Mouse (Mus musculus): ENCODE measurements around the gene Ano4. TPM values are rescaled to one million over a fixed set of nuclear protein-coding genes. Genes with fewer than 3 reads are reported as not detected.
A peak's percentile ranks its signal among the peaks of the same experiment; 100 is the strongest.

Ano4 gene
- total and polyA plus RNA-seq, 2 experiments: 0.09 TPM; not detected in 1

- peaks cover 3% of the 10 kb centered on the region; the same call in 1 of the 2 replicates for H3K27me3 ChIP-seq (ENCODE audit: control insufficient read depth, insufficient read depth, low read length)
- DNase-seq (ENCODE audit: extremely low read depth, low read depth, low spot score): no peak
- no peaks in the 10 kb centered on the region for H3K79me2 ChIP-seq (ENCODE audit: control insufficient read depth, insufficient read depth, low read length)
- no peaks in the 10 kb centered on the region for H3K36me3 ChIP-seq (ENCODE audit: control insufficient read depth, insufficient read depth, low read length)
- H3K9ac ChIP-seq (ENCODE audit: low read depth, low read length): no peak overlapping the region
- 12% methylated on average over 17 of the region's 17 CpGs for WGBS
- no peaks in the 10 kb centered on the region for H3K4me1 ChIP-seq (ENCODE audit: control insufficient read depth, insufficient read depth, low read length)
- no peak overlapping the region for H3K27ac ChIP-seq (replicated peaks; ENCODE audit: insufficient read depth, low read depth, low read length)
- TF ChIP-seq CTCF (IDR thresholded peaks at IDR 0.05; ENCODE audit: low read depth, low read length): no peak
- TF ChIP-seq POLR2A (IDR thresholded peaks at IDR 0.05; ENCODE audit: extremely low read depth, insufficient read depth, low read length): no peak
- no peak overlapping the region for H3K4me3 ChIP-seq (ENCODE audit: insufficient read depth, low read depth, low read length)
Observed at GRCm38 (mm10) chr10:89256762-89257456, 87.7 kb downstream of the Ano4 start.

- Histone ChIP-seq H3K4me3 (ENCODE audit: insufficient read depth, low read depth, low read length) (no peak overlapping the region), H3K27ac (replicated peaks; ENCODE audit: insufficient read depth, low read depth, low read length) (no peak overlapping the region), H3K27me3 (ENCODE audit: control insufficient read depth, insufficient read depth, low read length) (peaks cover 3% of the 10 kb centered on the region; the same call in 1 of the 2 replicates), H3K79me2 (ENCODE audit: control insufficient read depth, insufficient read depth, low read length) (no peaks in the 10 kb centered on the region), H3K36me3 (ENCODE audit: control insufficient read depth, insufficient read depth, low read length) (no peaks in the 10 kb centered on the region), H3K9ac (ENCODE audit: low read depth, low read length) (no peak overlapping the region), H3K4me1 (ENCODE audit: control insufficient read depth, insufficient read depth, low read length) (no peaks in the 10 kb centered on the region)
- 72% methylated on average over 5 of the region's 5 CpGs for WGBS
- DNase-seq (ENCODE audit: extremely low read depth, low read depth, low spot score): no peak
- TF ChIP-seq POLR2A (IDR thresholded peaks at IDR 0.05; ENCODE audit: extremely low read depth, insufficient read depth, low read length) (no peak), CTCF (IDR thresholded peaks at IDR 0.05; ENCODE audit: low read depth, low read length) (no peak)
Observed at GRCm38 (mm10) chr10:89254765-89255164, 89.8 kb downstream of the Ano4 start.

- no peak overlapping the region for H3K27ac ChIP-seq (replicated peaks; ENCODE audit: insufficient read depth, low read depth, low read length)
- TF ChIP-seq POLR2A (IDR thresholded peaks at IDR 0.05; ENCODE audit: extremely low read depth, insufficient read depth, low read length) (no peak), CTCF (IDR thresholded peaks at IDR 0.05; ENCODE audit: low read depth, low read length) (no peak)
- H3K4me3 ChIP-seq (ENCODE audit: insufficient read depth, low read depth, low read length): no peak overlapping the region
- H3K27me3 ChIP-seq (ENCODE audit: control insufficient read depth, insufficient read depth, low read length): peaks cover 3% of the 10 kb centered on the region; the same call in 1 of the 2 replicates
- no peaks in the 10 kb centered on the region for H3K4me1 ChIP-seq (ENCODE audit: control insufficient read depth, insufficient read depth, low read length)
- H3K9ac ChIP-seq (ENCODE audit: low read depth, low read length): no peak overlapping the region
- no peak for DNase-seq (ENCODE audit: extremely low read depth, low read depth, low spot score)
- no peaks in the 10 kb centered on the region for H3K79me2 ChIP-seq (ENCODE audit: control insufficient read depth, insufficient read depth, low read length)
- H3K36me3 ChIP-seq (ENCODE audit: control insufficient read depth, insufficient read depth, low read length): no peaks in the 10 kb centered on the region
- WGBS: 81% methylated on average over 3 of the region's 3 CpGs
Observed at GRCm38 (mm10) chr10:89253799-89254198, 90.8 kb downstream of the Ano4 start.

DNA sequence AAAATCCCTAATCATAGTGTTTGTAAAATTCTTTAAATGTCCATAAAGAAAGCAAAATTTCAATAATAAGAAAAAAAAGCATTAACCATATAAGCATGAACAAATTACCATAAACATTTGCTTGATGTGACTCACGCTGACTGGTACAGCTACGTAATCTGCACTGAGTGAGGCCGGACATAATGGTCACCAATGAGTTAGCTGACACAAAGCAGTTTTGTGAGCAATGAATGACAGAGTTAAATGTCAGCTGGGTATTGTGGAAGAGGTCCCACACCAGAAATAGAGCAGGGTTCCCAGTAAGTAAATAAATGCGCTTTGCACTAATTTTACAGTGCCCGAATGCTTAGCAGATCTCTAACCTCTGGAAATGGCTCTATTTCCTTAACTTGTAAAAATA, 91.9 kb downstream of the Ano4 start:
- H3K4me1 ChIP-seq (ENCODE audit: control insufficient read depth, insufficient read depth, low read length): no peaks in the 10 kb centered on the region
- H3K36me3 ChIP-seq (ENCODE audit: control insufficient read depth, insufficient read depth, low read length): no peaks in the 10 kb centered on the region
- WGBS: 91% methylated on average over 5 of the region's 5 CpGs
- no peak for TF ChIP-seq POLR2A (IDR thresholded peaks at IDR 0.05; ENCODE audit: extremely low read depth, insufficient read depth, low read length)
- TF ChIP-seq CTCF (IDR thresholded peaks at IDR 0.05; ENCODE audit: low read depth, low read length): no peak
- H3K27me3 ChIP-seq (ENCODE audit: control insufficient read depth, insufficient read depth, low read length): 0 out of 2 replicates have a peak, but pooled peaks cover under 1% of the 10 kb centered on the region
- DNase-seq (ENCODE audit: extremely low read depth, low read depth, low spot score): no peak
- H3K4me3 ChIP-seq (ENCODE audit: insufficient read depth, low read depth, low read length): no peak overlapping the region
- H3K79me2 ChIP-seq (ENCODE audit: control insufficient read depth, insufficient read depth, low read length): no peaks in the 10 kb centered on the region
- H3K27ac ChIP-seq (replicated peaks; ENCODE audit: insufficient read depth, low read depth, low read length): no peak overlapping the region
- no peak overlapping the region for H3K9ac ChIP-seq (ENCODE audit: low read depth, low read length)

- H3K9ac ChIP-seq (ENCODE audit: low read depth, low read length): no peak overlapping the region
- DNase-seq (ENCODE audit: extremely low read depth, low read depth, low spot score): no peak
- no peak overlapping the region for H3K4me3 ChIP-seq (ENCODE audit: insufficient read depth, low read depth, low read length)
- H3K36me3 ChIP-seq (ENCODE audit: control insufficient read depth, insufficient read depth, low read length): no peaks in the 10 kb centered on the region
- no peaks in the 10 kb centered on the region for H3K27me3 ChIP-seq (ENCODE audit: control insufficient read depth, insufficient read depth, low read length)
- 86% methylated on average over 1 of the region's 1 CpGs for WGBS
- TF ChIP-seq POLR2A (IDR thresholded peaks at IDR 0.05; ENCODE audit: extremely low read depth, insufficient read depth, low read length): no peak
- no peak for TF ChIP-seq CTCF (IDR thresholded peaks at IDR 0.05; ENCODE audit: low read depth, low read length)
- H3K79me2 ChIP-seq (ENCODE audit: control insufficient read depth, insufficient read depth, low read length): no peaks in the 10 kb centered on the region
- H3K4me1 ChIP-seq (ENCODE audit: control insufficient read depth, insufficient read depth, low read length): no peaks in the 10 kb centered on the region
- no peak overlapping the region for H3K27ac ChIP-seq (replicated peaks; ENCODE audit: insufficient read depth, low read depth, low read length)
Observed at GRCm38 (mm10) chr10:89243808-89244207, 100.8 kb downstream of the Ano4 start.

DNA sequence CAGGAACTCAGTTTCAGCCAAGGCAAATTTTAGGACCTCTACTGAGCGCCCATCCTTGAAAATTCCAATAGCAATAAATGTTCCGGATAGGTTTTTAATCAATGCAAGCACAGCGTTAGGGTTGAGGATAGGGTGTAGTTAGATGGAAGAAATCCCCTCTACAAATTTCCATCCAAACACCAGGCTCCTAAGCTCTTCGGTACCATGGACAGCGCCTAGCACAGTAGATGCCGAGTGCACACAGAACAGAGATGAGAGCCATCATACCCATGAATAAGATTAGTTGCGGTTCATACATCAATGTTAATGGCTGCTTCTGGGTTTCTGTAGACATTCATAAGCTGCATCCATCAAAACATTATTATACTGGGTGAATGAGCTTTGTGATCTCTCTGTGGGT, 120.0 kb downstream of the Ano4 start:
- H3K27me3 ChIP-seq (ENCODE audit: control insufficient read depth, insufficient read depth, low read length): no peaks in the 10 kb centered on the region
- H3K27ac ChIP-seq (replicated peaks; ENCODE audit: insufficient read depth, low read depth, low read length): no peak overlapping the region
- no peak for TF ChIP-seq CTCF (IDR thresholded peaks at IDR 0.05; ENCODE audit: low read depth, low read length)
- no peak for TF ChIP-seq POLR2A (IDR thresholded peaks at IDR 0.05; ENCODE audit: extremely low read depth, insufficient read depth, low read length)
- no peak overlapping the region for H3K9ac ChIP-seq (ENCODE audit: low read depth, low read length)
- H3K4me3 ChIP-seq (ENCODE audit: insufficient read depth, low read depth, low read length): no peak overlapping the region
- H3K4me1 ChIP-seq (ENCODE audit: control insufficient read depth, insufficient read depth, low read length): no peaks in the 10 kb centered on the region
- WGBS: 36% methylated on average over 7 of the region's 7 CpGs
- no peaks in the 10 kb centered on the region for H3K36me3 ChIP-seq (ENCODE audit: control insufficient read depth, insufficient read depth, low read length)
- DNase-seq (ENCODE audit: extremely low read depth, low read depth, low spot score): peak; percentile 1
- H3K79me2 ChIP-seq (ENCODE audit: control insufficient read depth, insufficient read depth, low read length): no peaks in the 10 kb centered on the region
